Comparison of ENCODE assay signal across 25 mouse cellular contexts in genomic region chr7:130168296-130168695, GRCm38 (mm10).
DNase-seq lines count a peak whose midpoint lies in the region; ATAC-seq and TF ChIP-seq lines count a peak whose summit lies in the region.
"Had no signal": no experiment of that assay in that cellular context is flagged by ENCODE, and none has a peak within 500 bp of the region (broad histone marks: within the 10 kb centered on the region; RNA-seq: fewer than 3 reads in every experiment).

No protein-coding gene starts in this region.

- H3K4me3 ChIP-seq in forebrain, embryonic 12.5 days (replicated peaks): no peak overlapping the region
- H3K4me3 ChIP-seq in forebrain, embryonic 10.5 days: no peak overlapping the region
- H3K4me3 ChIP-seq in lung, embryonic 14.5 days (ENCODE audit: low read depth, low read length): no peak overlapping the region
- no peak overlapping the region for H3K4me3 ChIP-seq in midbrain, embryonic 14.5 days (replicated peaks; ENCODE audit: low read depth, low read length)
- no peak overlapping the region for H3K4me3 ChIP-seq in midbrain, embryonic 11.5 days (ENCODE audit: low read depth, low read length)
- H3K4me3 ChIP-seq in limb, embryonic 13.5 days: no peak overlapping the region
- no peak overlapping the region for H3K4me3 ChIP-seq in heart, embryonic 10.5 days
- H3K4me3 ChIP-seq: erythroblast, embryonic 14.5 days; forebrain, embryonic 15.5 days; heart, embryonic 12.5 days; hindbrain, embryonic 10.5 days; liver, embryonic 15.5 days; neural tube, embryonic 12.5 days had no signal

- peaks cover 69% of the 10 kb centered on the region for H3K36me3 ChIP-seq in forebrain, embryonic 12.5 days (replicated peaks)
- peaks cover 89% of the 10 kb centered on the region for H3K36me3 ChIP-seq in forebrain, embryonic 10.5 days (replicated peaks)
- peaks cover 76% of the 10 kb centered on the region for H3K36me3 ChIP-seq in lung, embryonic 14.5 days (ENCODE audit: insufficient read depth)
- peaks cover 18% of the 10 kb centered on the region for H3K36me3 ChIP-seq in midbrain, embryonic 14.5 days (ENCODE audit: control insufficient read depth, insufficient read depth, low read length)
- H3K36me3 ChIP-seq in midbrain, embryonic 11.5 days (ENCODE audit: control insufficient read depth, insufficient read depth, low read length): peaks cover 16% of the 10 kb centered on the region; the same call in 1 of the 2 replicates
- H3K36me3 ChIP-seq in limb, embryonic 13.5 days: peaks cover 73% of the 10 kb centered on the region
- H3K36me3 ChIP-seq in heart, embryonic 10.5 days: peaks cover 29% of the 10 kb centered on the region
- H3K36me3 ChIP-seq: liver, embryonic 15.5 days had no signal

- 0 out of 2 replicates have a peak, but pooled peaks have one; percentile 33 for ATAC-seq in forebrain, embryonic 12.5 days (ENCODE audit: low FRiP score)
- ATAC-seq in lung, embryonic 14.5 days (ENCODE audit: insufficient read depth): no peak
- no peak for ATAC-seq in midbrain, embryonic 14.5 days (ENCODE audit: low FRiP score, low TSS enrichment)
- ATAC-seq in midbrain, embryonic 11.5 days (ENCODE audit: low FRiP score): no peak
- ATAC-seq in limb, embryonic 13.5 days (ENCODE audit: low FRiP score, low read depth): 0 out of 2 replicates have a peak, but pooled peaks have one; percentile 12
- ATAC-seq: forebrain, embryonic 15.5 days had no signal

- no peak overlapping the region for H3K27ac ChIP-seq in forebrain, embryonic 12.5 days
- no peak overlapping the region for H3K27ac ChIP-seq in forebrain, embryonic 10.5 days
- H3K27ac ChIP-seq in lung, embryonic 14.5 days (ENCODE audit: low read depth): peak overlapping the region; percentile 50
- H3K27ac ChIP-seq in midbrain, embryonic 14.5 days (replicated peaks; ENCODE audit: low read depth, low read length): no peak overlapping the region
- H3K27ac ChIP-seq in midbrain, embryonic 11.5 days (ENCODE audit: low read depth, low read length): no peak overlapping the region
- H3K27ac ChIP-seq in limb, embryonic 13.5 days: peak overlapping the region; percentile 55; the same call in 1 of the 2 replicates
- H3K27ac ChIP-seq in heart, embryonic 10.5 days: no peak overlapping the region
- H3K27ac ChIP-seq: hindbrain, embryonic 10.5 days; liver, embryonic 15.5 days; macrophage; neural tube, embryonic 12.5 days had no signal

- DNase-seq in forebrain, embryonic 10.5 days (ENCODE audit: extremely low spot score, low spot score): no peak
- no peak for DNase-seq in lung, embryonic 14.5 days
- DNase-seq in lung, postnatal 14 days: no peak
- DNase-seq in midbrain, embryonic 14.5 days: peak; percentile 51
- no peak for DNase-seq in midbrain, embryonic 11.5 days (ENCODE audit: low spot score, missing footprints)
- no peak for DNase-seq in heart, embryonic 10.5 days (ENCODE audit: low spot score)
- DNase-seq: adrenal gland, postnatal 14 days; cerebellum, adult 9-10 months; gastrocnemius, postnatal 10 days; heart, postnatal 10 days; kidney, adult 11 months; kidney, postnatal 14 days; liver; right cerebral cortex, adult 18-20 months; right cerebral cortex, postnatal 4 days; thymus, postnatal 25 days had no signal

- H3K4me2 ChIP-seq in forebrain, embryonic 12.5 days: no peak overlapping the region
- no peak overlapping the region for H3K4me2 ChIP-seq in lung, embryonic 14.5 days
- H3K4me2 ChIP-seq in midbrain, embryonic 14.5 days (ENCODE audit: low read length): no peak overlapping the region
- H3K4me2 ChIP-seq in midbrain, embryonic 11.5 days: no peak overlapping the region
- H3K4me2 ChIP-seq in limb, embryonic 13.5 days (replicated peaks): no peak overlapping the region
- H3K4me2 ChIP-seq: forebrain, embryonic 15.5 days; heart, embryonic 12.5 days; liver, embryonic 15.5 days; neural tube, embryonic 12.5 days had no signal

- peaks cover 27% of the 10 kb centered on the region for H3K4me1 ChIP-seq in forebrain, embryonic 12.5 days
- H3K4me1 ChIP-seq in forebrain, embryonic 10.5 days: peaks cover 34% of the 10 kb centered on the region
- H3K4me1 ChIP-seq in lung, embryonic 14.5 days (ENCODE audit: insufficient read depth): peaks cover 45% of the 10 kb centered on the region
- no peaks in the 10 kb centered on the region for H3K4me1 ChIP-seq in midbrain, embryonic 14.5 days (ENCODE audit: control insufficient read depth, insufficient read depth, low read length)
- peaks cover 21% of the 10 kb centered on the region for H3K4me1 ChIP-seq in midbrain, embryonic 11.5 days (ENCODE audit: control insufficient read depth, insufficient read depth, low read length)
- peaks cover 57% of the 10 kb centered on the region for H3K4me1 ChIP-seq in limb, embryonic 13.5 days
- H3K4me1 ChIP-seq in heart, embryonic 10.5 days: peaks cover 41% of the 10 kb centered on the region
- H3K4me1 ChIP-seq: liver, embryonic 15.5 days had no signal

- H3K9ac ChIP-seq in forebrain, embryonic 12.5 days: no peak overlapping the region
- H3K9ac ChIP-seq in lung, embryonic 14.5 days: no peak overlapping the region
- H3K9ac ChIP-seq in midbrain, embryonic 14.5 days (replicated peaks; ENCODE audit: low read length): no peak overlapping the region
- no peak overlapping the region for H3K9ac ChIP-seq in midbrain, embryonic 11.5 days (ENCODE audit: low read length)
- no peak overlapping the region for H3K9ac ChIP-seq in limb, embryonic 13.5 days
- H3K9ac ChIP-seq: forebrain, embryonic 15.5 days; heart, embryonic 12.5 days; liver, embryonic 15.5 days; neural tube, embryonic 12.5 days had no signal

- TF ChIP-seq CTCF in lung, embryonic 14.5 days (IDR thresholded peaks at IDR 0.05; ENCODE audit: low read depth): no peak

- H3K27me3 ChIP-seq in forebrain, embryonic 12.5 days: 0 out of 2 replicates have a peak, but pooled peaks cover 3% of the 10 kb centered on the region
- no peaks in the 10 kb centered on the region for H3K27me3 ChIP-seq in forebrain, embryonic 10.5 days (ENCODE audit: poor library complexity, severe bottlenecking)
- H3K27me3 ChIP-seq in lung, embryonic 14.5 days (ENCODE audit: insufficient read depth, low read length): no peaks in the 10 kb centered on the region
- peaks cover 6% of the 10 kb centered on the region; the same call in 1 of the 2 replicates for H3K27me3 ChIP-seq in midbrain, embryonic 14.5 days (ENCODE audit: control insufficient read depth, insufficient read depth, low read length)
- no peaks in the 10 kb centered on the region for H3K27me3 ChIP-seq in midbrain, embryonic 11.5 days (ENCODE audit: control insufficient read depth, insufficient read depth, low read length)
- no peaks in the 10 kb centered on the region for H3K27me3 ChIP-seq in limb, embryonic 13.5 days
- H3K27me3 ChIP-seq in heart, embryonic 10.5 days (ENCODE audit: insufficient read depth, poor library complexity, severe bottlenecking): no peaks in the 10 kb centered on the region
- H3K27me3 ChIP-seq: forebrain, embryonic 15.5 days; heart, embryonic 12.5 days; liver, embryonic 15.5 days; neural tube, embryonic 12.5 days had no signal

- 28% methylated on average over 12 of the region's 12 CpGs for WGBS in forebrain, embryonic 12.5 days
- WGBS in forebrain, embryonic 10.5 days: 81% methylated on average over 12 of the region's 12 CpGs
- 68% methylated on average over 12 of the region's 12 CpGs for WGBS in lung, embryonic 14.5 days
- WGBS in midbrain, embryonic 14.5 days: 23% methylated on average over 12 of the region's 12 CpGs
- 57% methylated on average over 12 of the region's 12 CpGs for WGBS in midbrain, embryonic 11.5 days
- 53% methylated on average over 12 of the region's 12 CpGs for WGBS in limb, embryonic 13.5 days
- 81% methylated on average over 12 of the region's 12 CpGs for WGBS in heart, embryonic 10.5 days

- H3K9me3 ChIP-seq in forebrain, embryonic 12.5 days: no peaks in the 10 kb centered on the region
- no peaks in the 10 kb centered on the region for H3K9me3 ChIP-seq in forebrain, embryonic 10.5 days
- no peaks in the 10 kb centered on the region for H3K9me3 ChIP-seq in lung, embryonic 14.5 days (ENCODE audit: low read depth, low read length)
- no peaks in the 10 kb centered on the region for H3K9me3 ChIP-seq in midbrain, embryonic 14.5 days (ENCODE audit: control insufficient read depth, low read length)
- H3K9me3 ChIP-seq in midbrain, embryonic 11.5 days (ENCODE audit: control insufficient read depth, low read length): no peaks in the 10 kb centered on the region
- no peaks in the 10 kb centered on the region for H3K9me3 ChIP-seq in limb, embryonic 13.5 days
- H3K9me3 ChIP-seq in heart, embryonic 10.5 days: no peaks in the 10 kb centered on the region
- H3K9me3 ChIP-seq: forebrain, embryonic 15.5 days; heart, embryonic 12.5 days; hindbrain, embryonic 10.5 days; liver, embryonic 15.5 days; neural tube, embryonic 12.5 days had no signal

Comparison
In these comparisons a context has a peak if more than half of its experiments do, and no peak if none do; other contexts are left out.
1. ATAC-seq: peak in forebrain, embryonic 12.5 days (single experiment) and limb, embryonic 13.5 days (single experiment); none in lung, embryonic 14.5 days (single experiment), midbrain, embryonic 14.5 days (single experiment) and midbrain, embryonic 11.5 days (single experiment).
2. H3K27ac ChIP-seq: peak in lung, embryonic 14.5 days (single experiment) and limb, embryonic 13.5 days (single experiment); none in forebrain, embryonic 12.5 days (single experiment), forebrain, embryonic 10.5 days (single experiment), midbrain, embryonic 14.5 days (single experiment), midbrain, embryonic 11.5 days (single experiment) and heart, embryonic 10.5 days (single experiment).